Mouse (Mus musculus): ENCODE measurements around the gene Lhpp. TPM values are rescaled to one million over a fixed set of nuclear protein-coding genes. Genes with fewer than 3 reads are reported as not detected.
A peak's percentile ranks its signal among the peaks of the same experiment; 100 is the strongest.

The Lhpp gene
- total RNA-seq, 2 experiments from 2014 or later: 11.6 to 17.7 TPM

GRCm38 (mm10) chr7:132734222-132734621, 123.8 kb downstream of the Lhpp start:
- no peak for DNase-seq (ENCODE audit: low spot score)

GRCm38 (mm10) chr7:132735145-132735544, 124.7 kb downstream of the Lhpp start:
- peak; percentile 61 for DNase-seq (ENCODE audit: low spot score)

- peak; percentile 77 for DNase-seq (ENCODE audit: low spot score)
Observed at GRCm38 (mm10) chr7:132736099-132736862, 125.8 kb downstream of the Lhpp start.

GRCm38 (mm10) chr7:132738844-132739243, 128.4 kb downstream of the Lhpp start:
- no peak for DNase-seq (ENCODE audit: low spot score)

GRCm38 (mm10) chr7:132739829-132740228, 129.4 kb downstream of the Lhpp start:
- DNase-seq (ENCODE audit: low spot score): no peak

GRCm38 (mm10) chr7:132742912-132743311, 132.5 kb downstream of the Lhpp start:
- DNase-seq (ENCODE audit: low spot score): no peak

- DNase-seq (ENCODE audit: low spot score): no peak
Observed at GRCm38 (mm10) chr7:132747096-132747495, 136.7 kb downstream of the Lhpp start.

- DNase-seq (ENCODE audit: low spot score): no peak
Observed at GRCm38 (mm10) chr7:132748076-132748769, 137.8 kb downstream of the Lhpp start.

GRCm38 (mm10) chr7:132749504-132749903, 139.1 kb downstream of the Lhpp start:
- no peak for DNase-seq (ENCODE audit: low spot score)

- no peak for DNase-seq (ENCODE audit: low spot score)
Observed at GRCm38 (mm10) chr7:132751716-132752115, 141.3 kb downstream of the Lhpp start.

GRCm38 (mm10) chr7:132753518-132754388, 143.3 kb downstream of the Lhpp start:
- DNase-seq (ENCODE audit: low spot score): peak; percentile 42

GRCm38 (mm10) chr7:132754389-132754750, 143.9 kb downstream of the Lhpp start:
- no peak for DNase-seq (ENCODE audit: low spot score)

Other genes starting within 250 kb of the Lhpp start
- 100 to 1,000 TPM; 150 to 177 TPM for gene Oat, start 34.2 kb upstream of the Lhpp start, total RNA-seq (2021)
- gene Nkx1-2, start 11.0 kb upstream of the Lhpp start, total RNA-seq (2021): not detected
- 10 to 100 TPM; 25.7 to 30.2 TPM for gene Fam53b, start 203.2 kb downstream of the Lhpp start, total RNA-seq (2021)
- 1 to 10 TPM; 5.8 to 7.6 TPM for gene Eef1akmt2, start 242.0 kb downstream of the Lhpp start, total RNA-seq (2021)
- gene Abraxas2, start 248.6 kb downstream of the Lhpp start, total RNA-seq (2021): 10 to 100 TPM; 25.4 to 25.9 TPM